Mouse (Mus musculus): Measurements from ENCODE around the gene Fmnl2. TPM values are rescaled to one million over a fixed set of nuclear protein-coding genes. Genes with fewer than 3 reads are reported as not detected.

Fmnl2 gene
- polyA plus RNA-seq, 1 experiment from 2014 or later, result 16.8 TPM

- WGBS, result 84% methylated on average over 2 of the region's 2 CpGs
- H3K27me3 ChIP-seq (ENCODE audit: control insufficient read depth, insufficient read depth, low read length), result no peaks in the 10 kb centered on the region
Observed at GRCm38 (mm10) chr2:52978796-52979195, 121.1 kb downstream of the Fmnl2 start.

GRCm38 (mm10) chr2:52979280-52979763 lies 121.7 kb downstream of the Fmnl2 start:
- peak; percentile 57; the same call in 1 of the 2 replicates for ATAC-seq (ENCODE audit: low read depth)
- no peaks in the 10 kb centered on the region for H3K9me3 ChIP-seq (ENCODE audit: control insufficient read depth, low read length)
- H3K4me3 ChIP-seq (ENCODE audit: low read depth, low read length), result no peak overlapping the region
- WGBS, result 7% methylated on average over 4 of the region's 4 CpGs
- no peaks in the 10 kb centered on the region for H3K36me3 ChIP-seq (ENCODE audit: control insufficient read depth, insufficient read depth, low read length)
- no peak overlapping the region for H3K27ac ChIP-seq (ENCODE audit: low read depth, low read length)
- H3K4me1 ChIP-seq (ENCODE audit: control insufficient read depth, insufficient read depth, low read length), result peaks cover 10% of the 10 kb centered on the region
- H3K27me3 ChIP-seq (ENCODE audit: control insufficient read depth, insufficient read depth, low read length), result no peaks in the 10 kb centered on the region
- H3K4me2 ChIP-seq (ENCODE audit: low read depth, low read length), result no peak overlapping the region
- no peak overlapping the region for H3K9ac ChIP-seq (replicated peaks; ENCODE audit: low read depth, low read length)

More at GRCm38 (mm10) chr2:52978796-52979195, 121.1 kb downstream of the Fmnl2 start:
- H3K4me2 ChIP-seq (ENCODE audit: low read depth, low read length), result no peak overlapping the region
- ATAC-seq (ENCODE audit: low read depth), result no peak
- peaks cover 10% of the 10 kb centered on the region for H3K4me1 ChIP-seq (ENCODE audit: control insufficient read depth, insufficient read depth, low read length)
- H3K4me3 ChIP-seq (ENCODE audit: low read depth, low read length), result no peak overlapping the region
- no peaks in the 10 kb centered on the region for H3K36me3 ChIP-seq (ENCODE audit: control insufficient read depth, insufficient read depth, low read length)
- H3K27ac ChIP-seq (ENCODE audit: low read depth, low read length), result no peak overlapping the region
- no peaks in the 10 kb centered on the region for H3K9me3 ChIP-seq (ENCODE audit: control insufficient read depth, low read length)
- no peak overlapping the region for H3K9ac ChIP-seq (replicated peaks; ENCODE audit: low read depth, low read length)

GRCm38 (mm10) chr2:52981126-52981525 lies 123.5 kb downstream of the Fmnl2 start:
- no peak for ATAC-seq (ENCODE audit: low read depth)
- no peak overlapping the region for H3K9ac ChIP-seq (replicated peaks; ENCODE audit: low read depth, low read length)
- WGBS, result 80% methylated on average over 7 of the region's 7 CpGs
- no peak overlapping the region for H3K4me3 ChIP-seq (ENCODE audit: low read depth, low read length)
- no peak overlapping the region for H3K4me2 ChIP-seq (ENCODE audit: low read depth, low read length)
- H3K27me3 ChIP-seq (ENCODE audit: control insufficient read depth, insufficient read depth, low read length), result no peaks in the 10 kb centered on the region
- no peaks in the 10 kb centered on the region for H3K9me3 ChIP-seq (ENCODE audit: control insufficient read depth, low read length)
- no peaks in the 10 kb centered on the region for H3K36me3 ChIP-seq (ENCODE audit: control insufficient read depth, insufficient read depth, low read length)
- H3K4me1 ChIP-seq (ENCODE audit: control insufficient read depth, insufficient read depth, low read length), result peaks cover 10% of the 10 kb centered on the region
- H3K27ac ChIP-seq (ENCODE audit: low read depth, low read length), result no peak overlapping the region

- Histone ChIP-seq H3K9me3 (ENCODE audit: control insufficient read depth, low read length) (no peaks in the 10 kb centered on the region), H3K36me3 (ENCODE audit: control insufficient read depth, insufficient read depth, low read length) (no peaks in the 10 kb centered on the region), H3K27ac (ENCODE audit: low read depth, low read length) (no peak overlapping the region), H3K27me3 (ENCODE audit: control insufficient read depth, insufficient read depth, low read length) (no peaks in the 10 kb centered on the region), H3K4me3 (ENCODE audit: low read depth, low read length) (no peak overlapping the region), H3K9ac (replicated peaks; ENCODE audit: low read depth, low read length) (no peak overlapping the region), H3K4me1 (ENCODE audit: control insufficient read depth, insufficient read depth, low read length) (peaks cover 10% of the 10 kb centered on the region), H3K4me2 (ENCODE audit: low read depth, low read length) (no peak overlapping the region)
- ATAC-seq (ENCODE audit: low read depth), result no peak
- WGBS, result 88% methylated on average over 8 of the region's 8 CpGs
Observed at GRCm38 (mm10) chr2:52981595-52981994, 123.9 kb downstream of the Fmnl2 start.

GRCm38 (mm10) chr2:52982502-52982901 lies 124.8 kb downstream of the Fmnl2 start:
- no peak overlapping the region for H3K9ac ChIP-seq (replicated peaks; ENCODE audit: low read depth, low read length)
- H3K36me3 ChIP-seq (ENCODE audit: control insufficient read depth, insufficient read depth, low read length), result no peaks in the 10 kb centered on the region
- peaks cover 10% of the 10 kb centered on the region for H3K4me1 ChIP-seq (ENCODE audit: control insufficient read depth, insufficient read depth, low read length)
- H3K4me3 ChIP-seq (ENCODE audit: low read depth, low read length), result no peak overlapping the region
- 90% methylated on average over 3 of the region's 3 CpGs for WGBS
- H3K27me3 ChIP-seq (ENCODE audit: control insufficient read depth, insufficient read depth, low read length), result no peaks in the 10 kb centered on the region
- no peak for ATAC-seq (ENCODE audit: low read depth)
- H3K27ac ChIP-seq (ENCODE audit: low read depth, low read length), result no peak overlapping the region
- H3K9me3 ChIP-seq (ENCODE audit: control insufficient read depth, low read length), result no peaks in the 10 kb centered on the region
- no peak overlapping the region for H3K4me2 ChIP-seq (ENCODE audit: low read depth, low read length)

GRCm38 (mm10) chr2:52984556-52984955 lies 126.9 kb downstream of the Fmnl2 start:
- Histone ChIP-seq H3K27me3 (ENCODE audit: control insufficient read depth, insufficient read depth, low read length) (no peaks in the 10 kb centered on the region), H3K4me2 (ENCODE audit: low read depth, low read length) (no peak overlapping the region), H3K36me3 (ENCODE audit: control insufficient read depth, insufficient read depth, low read length) (no peaks in the 10 kb centered on the region), H3K4me3 (ENCODE audit: low read depth, low read length) (no peak overlapping the region), H3K9ac (replicated peaks; ENCODE audit: low read depth, low read length) (no peak overlapping the region), H3K27ac (ENCODE audit: low read depth, low read length) (no peak overlapping the region), H3K4me1 (ENCODE audit: control insufficient read depth, insufficient read depth, low read length) (peaks cover 8% of the 10 kb centered on the region), H3K9me3 (ENCODE audit: control insufficient read depth, low read length) (no peaks in the 10 kb centered on the region)
- no peak for ATAC-seq (ENCODE audit: low read depth)
- WGBS, result 100% methylated on average over 1 of the region's 1 CpGs

- no peaks in the 10 kb centered on the region for H3K9me3 ChIP-seq (ENCODE audit: control insufficient read depth, low read length)
- H3K27me3 ChIP-seq (ENCODE audit: control insufficient read depth, insufficient read depth, low read length), result no peaks in the 10 kb centered on the region
- H3K9ac ChIP-seq (replicated peaks; ENCODE audit: low read depth, low read length), result no peak overlapping the region
- no peak overlapping the region for H3K27ac ChIP-seq (ENCODE audit: low read depth, low read length)
- 49% methylated on average over 4 of the region's 4 CpGs for WGBS
- no peak overlapping the region for H3K4me3 ChIP-seq (ENCODE audit: low read depth, low read length)
- H3K4me2 ChIP-seq (ENCODE audit: low read depth, low read length), result no peak overlapping the region
- ATAC-seq (ENCODE audit: low read depth), result no peak; the same call in 1 of the 2 replicates
- no peaks in the 10 kb centered on the region for H3K36me3 ChIP-seq (ENCODE audit: control insufficient read depth, insufficient read depth, low read length)
- peaks cover 3% of the 10 kb centered on the region; the same call in 1 of the 2 replicates for H3K4me1 ChIP-seq (ENCODE audit: control insufficient read depth, insufficient read depth, low read length)
Observed at GRCm38 (mm10) chr2:52985167-52985566, 127.5 kb downstream of the Fmnl2 start.

- Histone ChIP-seq H3K9me3 (ENCODE audit: control insufficient read depth, low read length) (no peaks in the 10 kb centered on the region), H3K4me3 (ENCODE audit: low read depth, low read length) (no peak overlapping the region), H3K36me3 (ENCODE audit: control insufficient read depth, insufficient read depth, low read length) (no peaks in the 10 kb centered on the region), H3K4me2 (ENCODE audit: low read depth, low read length) (no peak overlapping the region), H3K9ac (replicated peaks; ENCODE audit: low read depth, low read length) (no peak overlapping the region), H3K4me1 (ENCODE audit: control insufficient read depth, insufficient read depth, low read length) (peaks cover 1% of the 10 kb centered on the region; the same call in 1 of the 2 replicates), H3K27me3 (ENCODE audit: control insufficient read depth, insufficient read depth, low read length) (no peaks in the 10 kb centered on the region), H3K27ac (ENCODE audit: low read depth, low read length) (no peak overlapping the region)
- no peak for ATAC-seq (ENCODE audit: low read depth)
- 86% methylated on average over 3 of the region's 3 CpGs for WGBS
Observed at GRCm38 (mm10) chr2:52986354-52986753, 128.7 kb downstream of the Fmnl2 start.

GRCm38 (mm10) chr2:52987035-52987434 lies 129.4 kb downstream of the Fmnl2 start:
- WGBS, result 96% methylated on average over 6 of the region's 6 CpGs
- Histone ChIP-seq H3K4me1 (ENCODE audit: control insufficient read depth, insufficient read depth, low read length) (no peaks in the 10 kb centered on the region), H3K4me3 (ENCODE audit: low read depth, low read length) (no peak overlapping the region), H3K36me3 (ENCODE audit: control insufficient read depth, insufficient read depth, low read length) (no peaks in the 10 kb centered on the region), H3K4me2 (ENCODE audit: low read depth, low read length) (no peak overlapping the region), H3K9ac (replicated peaks; ENCODE audit: low read depth, low read length) (no peak overlapping the region), H3K27me3 (ENCODE audit: control insufficient read depth, insufficient read depth, low read length) (no peaks in the 10 kb centered on the region), H3K27ac (ENCODE audit: low read depth, low read length) (no peak overlapping the region), H3K9me3 (ENCODE audit: control insufficient read depth, low read length) (no peaks in the 10 kb centered on the region)
- no peak for ATAC-seq (ENCODE audit: low read depth)
